Mouse (Mus musculus) kidney, postnatal 0 days (tissue): Measurements from ENCODE around the gene B4galnt3. TPM values are rescaled to one million over a fixed set of nuclear protein-coding genes. Genes with fewer than 3 reads are reported as not detected.
A peak's percentile ranks its signal among the peaks of the same experiment; 100 is the strongest.

Experiments used
- ATAC-seq: fragments of 200-750 bp; cut with Nextera tagmentation; replicated peaks from 2 replicates; pipeline ENCODE4 v1.8.0; 2017; ENCODE audit warnings: low read depth, moderate number of reproducible peaks, moderate TSS enrichment, moderate library complexity; ENCODE audit not compliant: low FRiP score
- DNase-seq: peaks from one replicate; pipeline ENCODE4 v3.0.0-alpha.2; 2016; ENCODE audit warnings: low spot score
- H3K27ac ChIP-seq: fragments of 300-500 bp; sonication (generic); 2 replicates; pipeline ENCODE4 v1.5.1; 2014; ENCODE audit warnings: mild to moderate bottlenecking
- H3K27me3 ChIP-seq: fragments of 300-500 bp; sonication (generic); 2 replicates; pipeline ENCODE4 v1.6.1; 2014; ENCODE audit warnings: low read length, mixed read lengths; ENCODE audit not compliant: insufficient read depth
- H3K36me3 ChIP-seq: fragments of 300-500 bp; sonication (generic); 2 replicates; pipeline ENCODE4 v1.6.1; 2014; ENCODE audit warnings: low read length, mixed read lengths; ENCODE audit not compliant: insufficient read depth
- H3K4me1 ChIP-seq: fragments of 300-500 bp; sonication (generic); replicated peaks from 2 replicates; pipeline ENCODE4 v1.6.1; 2014; ENCODE audit warnings: antibody characterized with exemption, low read length, mixed read lengths; ENCODE audit not compliant: insufficient read depth
- H3K4me2 ChIP-seq: fragments of 300-500 bp; sonication (generic); 2 replicates; pipeline ENCODE4 v1.6.1; 2014; ENCODE audit warnings: mild to moderate bottlenecking, low read length, moderate library complexity, mixed read lengths
- H3K4me3 ChIP-seq: fragments of 300-500 bp; sonication (generic); replicated peaks from 2 replicates; pipeline ENCODE4 v1.5.1; 2014; ENCODE audit warnings: low read depth, low read length
- H3K9ac ChIP-seq: fragments of 300-500 bp; sonication (generic); 2 replicates; pipeline ENCODE4 v1.6.1; 2014; ENCODE audit warnings: low read depth, low read length
- H3K9me3 ChIP-seq: fragments of 300-500 bp; sonication (generic); replicated peaks from 2 replicates; pipeline ENCODE4 v1.6.1; 2016; ENCODE audit warnings: low read length, inconsistent platforms, mixed read lengths
- CTCF ChIP-seq: IDR thresholded peaks from 2 replicates; pipeline ENCODE4 v1.5.1; 2016; ENCODE audit warnings: antibody characterized with exemption, low read depth, mild to moderate bottlenecking, moderate library complexity
- WGBS: fragments of 180-500 bp; shearing (Covaris S2); extraction: QIAGEN DNeasy Blood & Tissue Kit; methylation state at CpG from one replicate; pipeline ENCODE4 v1.1.7; 2014; 5-methylcytosine and 5-hydroxymethylcytosine counted together
- polyA plus RNA-seq: library from polyadenylated mRNA; unstranded; fragments of >200 nt; fragmentation: Nextera tagmentation; extraction: Ambion mirVana; gene quantifications from 2 replicates; pipeline ENCODE4 v1.2.1, GENCODE M21; 2015

B4galnt3 gene
- 2.1 and 2.5 TPM in 2 replicates for polyA plus RNA-seq

DNA sequence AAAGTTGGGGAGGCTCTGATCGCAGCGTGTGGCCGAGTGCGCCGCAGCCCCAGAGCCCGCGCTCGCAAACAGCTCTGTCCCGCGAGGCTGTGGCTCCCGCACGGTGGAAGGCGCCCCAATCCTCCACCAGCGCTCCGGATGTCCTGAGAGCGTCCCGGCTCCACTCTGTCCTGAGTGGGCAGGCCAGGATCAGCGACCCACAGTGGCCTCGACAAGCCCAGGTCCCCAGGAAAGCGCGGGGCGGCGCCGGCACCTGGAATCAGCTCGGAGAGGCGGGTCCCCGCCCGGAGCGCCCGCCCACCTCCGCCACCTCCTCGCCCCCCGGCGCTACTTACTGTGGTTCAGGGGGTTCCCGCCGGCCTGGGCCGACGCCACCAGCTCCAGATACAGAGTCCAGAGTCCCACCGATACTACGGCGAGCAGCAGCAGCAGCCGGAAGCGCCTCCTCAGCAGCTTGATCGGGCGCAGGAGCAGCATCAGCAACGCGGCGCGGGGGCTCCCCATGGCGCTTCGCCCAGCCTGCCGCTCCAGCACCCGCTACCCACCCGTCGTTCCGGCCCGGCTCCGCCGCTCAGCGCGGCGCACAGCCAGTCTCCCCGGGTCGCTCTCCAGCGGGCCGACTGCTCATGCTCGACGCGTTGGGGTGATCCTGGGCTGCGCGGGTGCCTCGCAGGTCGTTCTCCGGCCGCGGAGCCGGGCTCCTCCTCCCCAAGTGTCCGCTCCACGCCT lies at the start of gene B4galnt3, which contains the start of gene D330020A13Rik:
TSS of gene B4galnt3 (minus strand) at position 504 of the 729 bp plus-strand sequence.
TSS of gene D330020A13Rik (plus strand) at position 309 of the 729 bp plus-strand sequence.
- under 1% methylated on average over 79 of the region's 79 CpGs for WGBS
- Histone ChIP-seq H3K4me3 (peak within 1 kb of the TSS; percentile 52), H3K4me1 (peaks cover 5% of the 10 kb centered on the region), H3K9me3 (no peaks in the 10 kb centered on the region), H3K36me3 (no peaks in the 10 kb centered on the region), H3K9ac (peak within 1 kb of the TSS; percentile 49), H3K4me2 (peak within 1 kb of the TSS; percentile 97), H3K27ac (peak within 1 kb of the TSS; percentile 78), H3K27me3 (no peaks in the 10 kb centered on the region)
- TF ChIP-seq CTCF: no peak
- peak; percentile 61 for DNase-seq
- peak; percentile 86 for ATAC-seq

DNA sequence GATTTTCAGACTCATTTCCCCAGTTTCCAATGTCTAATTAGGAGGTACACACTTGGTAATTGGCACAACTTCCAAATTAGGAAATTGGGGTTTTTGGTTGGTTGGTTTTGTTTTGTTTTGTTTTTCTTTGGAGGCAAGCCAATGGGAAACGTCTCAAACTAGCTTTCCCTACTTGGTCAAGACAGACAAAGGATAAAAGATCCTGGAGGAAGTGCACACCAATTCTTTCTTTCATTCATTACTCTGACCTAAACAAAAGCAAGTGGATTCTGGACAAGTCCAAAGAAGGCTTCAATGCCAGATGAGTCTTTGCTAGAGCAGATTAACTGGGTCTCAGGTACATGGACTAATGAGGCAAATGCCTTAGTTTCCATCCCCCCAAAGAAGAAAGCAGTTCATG lies 49.6 kb upstream of the B4galnt3 start:
- Histone ChIP-seq H3K9ac (no peak overlapping the region), H3K4me2 (no peak overlapping the region), H3K4me1 (no peaks in the 10 kb centered on the region), H3K4me3 (no peak overlapping the region), H3K27me3 (no peaks in the 10 kb centered on the region), H3K27ac (no peak overlapping the region), H3K36me3 (peaks cover 38% of the 10 kb centered on the region), H3K9me3 (no peaks in the 10 kb centered on the region)
- TF ChIP-seq CTCF: no peak
- WGBS: 47% methylated on average over 1 of the region's 1 CpGs
- ATAC-seq: no peak
- DNase-seq: no peak

GRCm38 (mm10) chr6:120332351-120332750 lies 38.0 kb upstream of the B4galnt3 start:
- no peak overlapping the region for H3K4me3 ChIP-seq
- TF ChIP-seq CTCF: peak; percentile 30; the same call in 1 of the 2 replicates
- WGBS: 83% methylated on average over 2 of the region's 2 CpGs
- H3K9ac ChIP-seq: no peak overlapping the region
- no peak overlapping the region for H3K4me2 ChIP-seq
- H3K9me3 ChIP-seq: no peaks in the 10 kb centered on the region
- ATAC-seq (no peak), DNase-seq (peak; percentile 11)
- H3K36me3 ChIP-seq: peaks cover 36% of the 10 kb centered on the region
- no peak overlapping the region for H3K27ac ChIP-seq
- no peaks in the 10 kb centered on the region for H3K4me1 ChIP-seq
- H3K27me3 ChIP-seq: no peaks in the 10 kb centered on the region

GRCm38 (mm10) chr6:120324295-120324927 lies 30.1 kb upstream of the B4galnt3 start:
- DNase-seq (peak; percentile 88), ATAC-seq (no peak)
- Histone ChIP-seq H3K4me2 (no peak overlapping the region), H3K27me3 (no peaks in the 10 kb centered on the region), H3K9me3 (no peaks in the 10 kb centered on the region), H3K9ac (no peak overlapping the region), H3K4me3 (no peak overlapping the region), H3K36me3 (peaks cover 14% of the 10 kb centered on the region; the same call in 1 of the 2 replicates), H3K4me1 (no peaks in the 10 kb centered on the region), H3K27ac (no peak overlapping the region)
- WGBS: 28% methylated on average over 6 of the region's 6 CpGs
- TF ChIP-seq CTCF: peak; percentile 93

DNA sequence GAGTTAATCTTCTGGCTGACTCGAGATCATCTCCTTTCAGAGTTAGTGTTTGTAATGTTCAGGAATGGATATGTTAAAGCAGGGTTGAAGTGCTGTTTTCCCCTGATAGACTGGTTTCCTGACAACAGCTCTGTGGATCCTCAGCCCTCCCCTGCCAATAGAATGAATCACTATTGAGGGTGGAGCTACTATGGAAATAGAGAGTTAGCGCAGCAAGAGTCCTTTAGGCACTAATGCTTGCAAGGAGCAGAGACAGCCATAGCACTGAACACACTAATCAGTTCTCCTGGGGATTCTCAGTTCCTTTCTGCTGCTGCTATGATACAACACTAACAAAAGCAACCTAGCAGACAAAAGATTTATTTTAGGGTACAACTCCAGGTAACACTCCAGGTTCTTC lies 26.0 kb upstream of the B4galnt3 start:
- no peak overlapping the region for H3K4me3 ChIP-seq
- H3K9ac ChIP-seq: no peak overlapping the region
- H3K4me2 ChIP-seq: no peak overlapping the region
- no peak for DNase-seq
- H3K9me3 ChIP-seq: no peaks in the 10 kb centered on the region
- H3K27ac ChIP-seq: no peak overlapping the region
- 70% methylated on average over 2 of the region's 2 CpGs for WGBS
- TF ChIP-seq CTCF: no peak
- ATAC-seq: no peak
- H3K27me3 ChIP-seq: no peaks in the 10 kb centered on the region
- H3K4me1 ChIP-seq: no peaks in the 10 kb centered on the region
- H3K36me3 ChIP-seq: peaks cover 7% of the 10 kb centered on the region; the same call in 1 of the 2 replicates

- H3K4me1 ChIP-seq: no peaks in the 10 kb centered on the region
- no peaks in the 10 kb centered on the region for H3K27me3 ChIP-seq
- H3K9ac ChIP-seq: no peak overlapping the region
- no peak overlapping the region for H3K4me3 ChIP-seq
- ATAC-seq: no peak
- H3K4me2 ChIP-seq: no peak overlapping the region
- no peak overlapping the region for H3K27ac ChIP-seq
- DNase-seq: no peak
- WGBS: 89% methylated on average over 9 of the region's 9 CpGs
- H3K36me3 ChIP-seq: no peaks in the 10 kb centered on the region
- no peak for TF ChIP-seq CTCF
- H3K9me3 ChIP-seq: no peaks in the 10 kb centered on the region
Measured at GRCm38 (mm10) chr6:120319129-120319528, 24.8 kb upstream of the B4galnt3 start.
